Mouse (Mus musculus) bone marrow macrophage, adult 2 months (primary cell): ENCODE results near the gene Myod1.

ENCODE experiments used
- CTCF ChIP-seq: IDR thresholded peaks from 2 replicates; pipeline ENCODE4 v1.5.1; 2012; ENCODE audit warnings: low read depth, mild to moderate bottlenecking, low read length, moderate library complexity
- POLR2A ChIP-seq: IDR thresholded peaks from 2 replicates; pipeline ENCODE4 v1.6.1; 2012; ENCODE audit warnings: mild to moderate bottlenecking, low read depth, low read length, borderline replicate concordance

DNA sequence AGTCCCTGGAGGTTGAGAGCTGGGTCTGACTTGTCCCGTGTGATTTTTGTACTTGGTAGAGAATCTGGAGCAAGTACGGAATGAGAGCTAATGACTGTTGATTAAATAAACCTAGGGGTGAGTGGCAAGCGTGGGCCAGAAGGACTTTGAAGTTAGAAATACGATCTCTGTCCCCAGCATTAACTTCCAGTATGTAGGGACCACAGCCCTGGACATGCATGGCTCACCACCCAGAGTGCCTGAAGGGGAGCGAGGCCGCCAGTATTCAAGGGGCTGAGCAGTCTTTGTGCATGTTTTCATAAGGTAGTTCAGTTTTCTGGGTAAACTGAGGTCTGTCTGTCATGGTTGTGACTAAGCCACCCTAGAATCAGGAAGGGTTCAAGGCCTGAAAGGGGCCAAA is 19.3 kb downstream of the Myod1 start:
- TF ChIP-seq CTCF (no peak), POLR2A (no peak)
